Mouse (Mus musculus) cerebellum, postnatal 36 days (tissue): ENCODE data around the gene Exoc4.
A peak's percentile ranks its signal among the peaks of the same experiment; 100 is the strongest.

Source experiments
- DNase-seq, 2 experiments: peaks; one replicate each; pipeline ENCODE4 v3.0.0; 2021 to 2022; ENCODE audit warnings: mixed read lengths in 2 of 2

Exoc4 gene

DNA sequence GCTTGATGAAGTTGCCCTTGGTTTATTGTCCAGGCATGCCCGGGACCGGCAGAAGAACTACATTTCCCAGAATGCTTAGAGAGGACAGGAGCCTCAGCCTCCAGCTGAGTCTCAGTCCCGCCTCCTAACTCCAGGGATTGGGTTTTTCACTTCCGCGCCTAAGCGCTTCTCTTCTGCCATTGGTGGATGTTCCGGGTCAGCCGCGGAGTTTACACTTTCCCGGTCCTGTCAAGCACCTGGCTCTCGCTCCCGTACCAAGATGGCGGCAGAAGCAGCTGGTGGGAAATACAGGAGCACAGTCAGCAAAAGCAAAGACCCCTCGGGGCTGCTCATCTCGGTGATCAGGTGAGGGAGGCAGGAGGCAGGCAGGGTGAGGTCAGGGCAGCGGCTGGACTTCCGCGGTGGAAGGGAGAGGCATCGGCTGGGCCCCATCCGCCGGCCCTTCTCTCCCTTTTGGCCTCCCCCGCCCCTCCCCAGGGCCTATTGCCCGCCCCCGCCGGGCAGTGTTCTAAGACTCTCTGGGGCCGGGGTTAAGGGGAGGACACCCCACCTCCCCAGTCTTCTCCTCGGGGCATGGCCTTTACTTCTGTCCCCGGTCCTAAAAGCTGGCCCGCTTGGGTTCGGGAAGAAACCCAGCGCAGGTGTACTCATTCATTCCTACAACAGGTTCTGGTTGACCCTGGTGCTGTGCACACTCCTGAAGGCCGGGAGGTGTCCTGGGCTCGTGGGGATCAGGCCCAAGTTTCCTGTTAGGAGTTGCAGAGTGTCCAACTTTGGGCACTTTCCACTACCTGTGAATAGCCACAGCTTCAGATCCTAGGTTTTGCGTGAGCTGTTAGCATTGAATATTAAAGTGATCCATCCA, at the start of gene Exoc4:
Gene Exoc4 (plus strand): TSS at position 192 of the 865 bp plus-strand sequence.
- DNase-seq, result peak; percentile 91 to 95

DNA sequence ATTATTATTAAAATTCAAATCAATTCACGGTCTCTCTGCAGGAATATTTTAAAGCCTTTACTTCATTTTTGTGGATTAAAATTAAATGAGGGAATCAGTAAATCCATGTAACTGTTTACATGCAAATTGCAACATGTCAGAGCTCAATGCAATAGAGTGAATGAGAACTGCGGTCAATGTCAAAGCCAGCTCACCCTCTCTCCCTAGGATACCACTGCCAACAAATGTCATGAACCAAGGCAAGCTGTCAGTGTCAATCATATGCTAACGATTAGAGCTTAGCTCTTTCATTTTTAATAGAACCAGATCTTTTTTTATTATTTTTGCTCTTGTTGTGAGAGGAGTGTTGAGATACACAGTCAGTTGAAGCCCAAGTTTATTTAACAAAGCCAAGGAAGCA, 30.1 kb upstream of the Exoc4 start:
- DNase-seq, result no peak

DNA sequence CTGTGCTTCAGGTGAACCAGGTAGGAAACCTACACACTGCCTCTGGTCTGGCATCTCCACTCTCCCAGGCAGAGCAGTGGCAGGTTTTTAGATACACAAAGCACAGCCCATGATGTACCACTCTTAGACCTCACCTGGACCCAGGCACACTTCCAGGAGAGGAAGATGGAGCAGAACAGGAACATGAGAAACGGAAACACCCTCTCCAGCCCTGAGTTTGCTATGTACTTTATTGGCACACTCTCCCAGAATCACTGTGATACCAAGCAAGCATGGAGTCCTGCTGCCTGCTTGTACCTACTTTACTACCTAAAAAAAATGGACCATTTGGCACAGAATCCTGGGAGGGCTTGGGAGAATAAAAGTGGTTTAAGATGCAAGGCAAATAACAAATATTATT, 22.2 kb upstream of the Exoc4 start:
- no peak for DNase-seq

DNA sequence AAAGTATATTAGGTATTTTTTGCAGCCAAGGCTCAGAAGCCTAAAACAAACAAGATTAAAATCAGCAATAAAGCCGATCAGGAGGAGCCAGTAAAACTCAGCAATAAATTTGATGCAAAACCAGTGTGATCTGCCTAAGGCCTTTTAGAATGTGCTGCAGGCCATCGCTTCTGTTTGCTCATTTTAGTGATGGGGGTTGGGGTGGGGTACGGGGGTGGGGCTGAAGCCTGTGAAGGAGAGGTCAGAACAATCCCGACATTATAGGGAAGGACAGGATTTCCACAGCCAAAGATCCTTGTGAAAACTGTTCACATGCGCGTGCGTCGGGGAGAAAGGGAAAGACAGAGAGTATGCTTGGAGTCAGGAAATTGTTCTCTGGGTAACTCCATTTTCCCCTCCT, 21.5 kb upstream of the Exoc4 start:
- DNase-seq, result no peak

DNA sequence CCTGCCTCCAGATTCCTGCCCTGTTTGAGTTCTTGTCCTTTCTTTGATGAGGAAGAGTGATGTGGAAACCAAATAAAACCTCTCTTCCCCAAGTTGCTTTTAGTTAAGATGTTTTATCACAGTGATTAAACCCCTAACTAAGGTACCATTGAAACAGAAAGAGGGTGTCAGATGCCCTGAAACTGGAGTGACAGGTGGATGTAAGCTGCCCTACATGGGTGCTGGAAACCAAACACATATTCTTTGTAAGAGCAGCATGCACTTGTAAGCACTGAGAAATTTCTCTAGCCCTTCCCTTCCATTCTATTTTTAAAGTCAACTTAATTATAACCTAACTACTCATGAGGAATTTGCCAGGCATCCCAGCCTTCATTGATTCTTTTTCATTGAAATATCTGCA, 7.6 kb upstream of the Exoc4 start:
- DNase-seq, result no peak

DNA sequence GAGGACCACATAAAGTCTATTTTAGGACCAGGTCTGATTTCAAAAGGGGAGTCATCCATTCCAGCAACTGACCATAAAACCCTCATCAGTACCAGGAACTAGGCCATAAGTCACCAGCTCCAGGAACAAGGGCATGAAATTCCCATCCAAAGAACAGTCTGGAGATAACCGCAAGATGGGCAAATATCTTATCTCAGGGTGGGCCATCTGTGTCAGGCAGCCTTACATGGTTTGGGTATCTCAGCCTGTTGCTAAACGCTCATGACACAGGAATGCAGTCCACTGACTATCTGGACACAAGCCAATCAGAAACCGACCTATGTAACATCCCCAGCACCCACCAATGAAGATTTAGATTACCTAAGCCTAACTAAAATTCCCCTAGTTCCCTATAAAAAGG, 4.3 kb upstream of the Exoc4 start:
- no peak for DNase-seq

DNA sequence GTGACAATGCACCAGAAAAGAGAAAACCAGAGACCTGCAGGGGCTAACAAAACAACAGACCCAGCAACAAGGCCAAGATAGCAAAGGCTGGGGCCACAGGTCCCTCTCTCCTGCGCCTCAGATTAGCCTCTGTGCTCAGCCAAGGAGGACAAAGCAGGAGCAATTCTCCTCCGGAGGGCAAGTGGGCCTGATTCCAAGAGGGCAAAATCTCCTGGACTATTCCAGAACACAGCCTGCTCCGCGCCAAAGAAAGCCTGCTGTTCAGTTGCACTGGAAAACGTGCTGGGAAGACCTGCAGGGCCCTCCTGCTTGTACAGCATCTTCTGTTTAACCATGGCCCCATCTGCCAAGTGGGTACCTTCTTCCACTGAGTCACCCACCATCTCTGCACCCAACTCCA, 1.7 kb upstream of the Exoc4 start:
- DNase-seq, result no peak

DNA sequence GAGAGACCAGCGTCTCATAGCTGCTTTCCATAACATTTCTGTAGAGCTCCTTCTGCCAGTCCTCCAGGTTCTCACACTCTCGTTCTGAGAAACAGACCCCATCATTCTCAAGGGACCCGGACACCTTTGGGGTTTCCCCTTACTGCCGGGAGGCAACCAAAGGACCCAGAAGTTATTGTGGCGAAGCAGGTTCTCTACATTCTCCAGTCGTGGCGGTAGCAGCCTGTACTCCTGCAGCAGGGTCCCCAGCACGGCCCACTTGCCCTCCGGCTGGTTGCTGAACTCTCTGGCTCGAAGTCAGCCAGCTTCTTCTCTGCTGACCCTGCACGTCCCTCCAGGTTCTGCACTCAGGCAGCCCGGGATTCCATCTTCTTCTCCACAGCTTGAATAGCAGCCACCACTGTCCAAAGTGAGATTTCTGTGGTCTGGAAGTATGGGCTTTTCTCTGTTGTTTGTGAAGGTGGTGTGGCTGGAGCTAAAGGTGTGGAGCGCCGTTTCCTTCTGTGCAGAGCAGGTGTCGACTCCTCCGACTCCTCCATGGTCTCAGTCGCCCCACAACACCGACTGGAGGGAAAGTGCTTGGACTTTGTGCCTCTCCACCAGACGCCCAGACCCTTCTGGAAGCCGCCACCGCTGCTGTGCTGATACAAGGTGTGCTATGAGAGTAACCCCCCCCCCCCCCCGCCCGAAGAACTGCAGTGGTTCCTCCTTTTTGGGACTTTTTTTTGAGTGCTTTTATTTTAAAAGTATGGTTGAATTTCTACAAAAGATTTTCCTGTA, 1.1 kb upstream of the Exoc4 start:
- DNase-seq, result no peak

DNA sequence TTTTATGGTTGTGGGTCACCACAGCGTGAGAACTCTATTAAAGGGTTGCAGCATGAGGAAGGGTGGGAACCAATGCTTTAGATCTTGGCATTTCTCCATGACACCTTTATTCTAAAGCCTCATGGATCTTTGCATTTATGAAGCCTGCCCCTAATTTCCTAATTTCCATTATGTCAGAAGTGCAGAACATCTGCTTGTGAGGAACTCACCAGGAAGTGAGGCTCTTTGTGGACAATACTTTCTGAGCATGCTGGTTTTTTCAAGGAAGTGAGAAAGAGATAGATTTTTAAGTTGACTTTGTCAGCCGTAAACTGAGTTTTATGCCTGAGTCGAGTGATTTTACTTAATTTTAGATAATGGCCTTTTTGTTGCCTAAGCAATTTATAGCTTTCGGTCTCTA, 7.8 kb downstream of the Exoc4 start:
- no peak for DNase-seq

DNA sequence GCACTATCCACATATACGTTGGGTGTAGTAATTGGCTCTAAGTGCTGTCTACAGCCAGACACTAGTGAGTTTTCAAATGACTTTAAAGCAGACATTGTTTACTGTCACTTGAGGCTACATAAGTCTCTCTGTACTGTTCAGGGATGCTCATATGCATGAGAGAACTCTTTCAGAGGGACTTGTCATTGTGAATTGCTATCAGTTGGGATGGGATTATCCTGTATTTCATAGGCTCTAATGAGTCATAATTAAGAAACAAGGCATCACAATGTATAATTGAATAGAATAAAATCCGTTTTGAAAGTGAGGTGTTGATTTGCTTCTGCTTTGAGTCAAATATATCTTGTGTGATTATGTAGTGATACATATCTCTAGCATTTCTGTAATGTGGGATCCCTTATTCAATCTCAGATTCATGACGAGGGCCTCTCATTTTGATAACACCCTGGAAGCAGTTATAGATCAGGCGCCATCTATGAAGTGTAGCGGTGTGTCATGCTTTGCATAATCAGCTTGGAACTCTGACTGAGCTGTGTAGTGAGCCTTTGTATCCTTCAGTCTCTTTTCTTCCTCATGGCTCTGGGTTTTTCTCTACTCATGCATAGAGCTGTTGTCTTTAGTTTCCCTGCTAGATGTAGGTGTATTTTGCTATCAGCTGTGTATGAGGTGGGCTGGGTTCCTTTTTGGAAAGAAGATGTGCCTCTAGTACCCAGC, 8.3 kb downstream of the Exoc4 start:
- no peak for DNase-seq

DNA sequence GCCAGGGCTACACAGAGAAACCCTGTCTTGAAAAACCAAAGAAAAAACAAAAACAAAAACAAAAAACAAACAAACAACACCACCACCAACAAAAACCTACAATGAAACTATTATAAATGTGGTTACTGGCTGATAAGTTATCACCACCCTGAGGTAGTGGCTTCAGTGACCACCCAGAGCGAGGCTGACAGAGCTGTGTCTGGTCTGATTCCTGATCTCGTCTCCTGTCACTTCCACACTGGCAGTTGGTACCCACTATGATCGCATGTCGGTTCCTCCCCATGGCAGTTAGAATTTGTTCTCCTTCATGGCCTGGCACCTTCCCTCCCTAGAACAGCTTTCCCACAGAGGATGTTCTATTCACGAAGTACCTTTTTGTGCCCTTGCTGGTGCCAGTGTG, 11.0 kb downstream of the Exoc4 start:
- DNase-seq, result no peak

DNA sequence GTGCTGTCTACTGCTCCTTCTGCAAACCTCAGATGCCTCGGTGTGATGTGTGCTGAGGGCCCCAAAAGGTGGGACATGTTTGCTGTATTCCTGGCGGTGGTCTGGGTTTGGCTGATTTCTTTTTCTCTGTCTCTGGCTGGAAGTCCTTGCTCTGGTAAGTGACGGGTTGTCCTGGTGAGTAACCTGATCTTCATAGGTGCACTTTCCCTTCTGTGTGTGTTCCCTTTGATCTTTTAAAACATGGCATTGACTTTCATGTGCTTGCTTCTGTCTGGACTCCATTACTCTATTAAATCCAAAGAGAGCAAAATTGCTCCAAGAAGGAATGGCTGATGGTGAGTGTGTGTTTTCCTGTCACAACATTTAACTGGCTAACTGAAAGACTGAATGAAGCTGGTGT, 12.7 kb downstream of the Exoc4 start:
- no peak for DNase-seq

DNA sequence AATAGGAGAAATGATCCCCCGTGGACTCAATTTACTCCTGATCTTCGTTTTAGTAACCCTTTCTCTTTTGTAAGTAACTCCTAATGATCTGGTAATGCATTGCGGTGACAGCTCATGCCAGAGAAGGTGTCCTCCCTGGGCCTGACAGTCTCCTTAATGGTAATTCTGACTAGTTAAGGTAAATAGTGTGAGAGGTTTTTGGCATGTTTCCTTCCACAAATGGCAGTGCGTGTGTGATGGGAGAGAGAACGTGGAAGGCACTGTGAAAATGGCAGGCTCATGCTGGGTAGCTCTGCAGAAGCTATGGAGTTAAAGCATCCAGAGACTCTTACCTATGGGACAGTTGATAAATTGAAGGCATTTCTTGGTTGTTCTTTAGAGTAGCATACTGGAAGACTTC, 15.1 kb downstream of the Exoc4 start:
- no peak for DNase-seq

DNA sequence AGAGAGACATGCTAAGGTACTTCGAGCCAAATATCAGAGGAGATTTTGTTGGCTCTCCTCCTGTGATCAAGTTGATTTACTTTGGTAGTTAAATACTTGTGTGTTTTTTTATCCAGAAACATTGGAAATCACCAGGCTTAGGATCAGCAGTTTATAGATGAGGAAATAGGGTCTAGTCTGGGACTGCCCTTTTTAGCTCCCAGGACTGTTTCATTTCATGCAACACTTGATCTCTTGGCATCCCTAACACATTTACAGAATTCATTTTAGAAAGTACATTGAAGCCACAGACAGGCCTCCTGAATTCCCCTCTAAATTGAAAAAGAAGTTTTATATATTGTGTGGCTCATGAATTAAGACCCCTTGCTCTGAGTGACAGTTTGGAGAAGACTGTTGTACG, 15.5 kb downstream of the Exoc4 start:
- DNase-seq, result no peak

DNA sequence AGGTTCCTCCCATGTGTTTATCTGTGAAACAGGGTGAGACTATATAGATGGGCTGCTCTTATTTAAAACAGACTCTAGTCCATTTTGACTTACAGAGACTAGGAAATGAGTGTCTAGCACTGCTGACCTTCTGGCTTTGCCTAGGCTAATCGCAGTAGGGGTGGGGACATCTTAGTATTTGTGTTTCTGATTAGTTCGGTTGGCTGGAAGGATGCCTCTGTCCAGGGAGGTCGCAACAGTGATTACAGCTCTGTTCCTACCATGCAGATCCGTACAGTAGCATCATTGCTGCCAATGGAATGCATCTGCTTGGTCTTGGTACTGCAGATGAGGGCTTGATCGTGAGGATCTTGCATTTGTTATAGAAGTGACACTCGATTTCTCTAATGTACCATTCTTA, 18.7 kb downstream of the Exoc4 start:
- DNase-seq, result no peak

DNA sequence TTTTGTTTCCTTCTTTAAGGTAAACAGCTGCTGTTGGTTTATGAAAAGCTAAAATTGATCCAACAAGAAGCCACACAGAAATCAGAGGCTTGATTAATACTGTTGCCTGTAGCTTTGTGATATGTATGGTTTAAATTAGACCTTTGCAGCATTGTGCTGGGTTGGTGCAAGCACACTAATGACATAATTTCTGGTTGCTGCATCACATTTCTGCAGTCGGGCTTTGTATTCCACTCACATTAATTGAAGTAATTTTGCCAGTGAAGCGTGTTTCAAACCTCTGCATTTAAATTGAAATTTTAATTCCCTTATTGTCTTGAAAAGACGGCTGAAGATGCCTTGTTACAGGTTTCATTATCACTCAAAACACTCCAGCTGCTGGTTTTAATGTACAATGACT, 34.6 kb downstream of the Exoc4 start:
- DNase-seq, result no peak

DNA sequence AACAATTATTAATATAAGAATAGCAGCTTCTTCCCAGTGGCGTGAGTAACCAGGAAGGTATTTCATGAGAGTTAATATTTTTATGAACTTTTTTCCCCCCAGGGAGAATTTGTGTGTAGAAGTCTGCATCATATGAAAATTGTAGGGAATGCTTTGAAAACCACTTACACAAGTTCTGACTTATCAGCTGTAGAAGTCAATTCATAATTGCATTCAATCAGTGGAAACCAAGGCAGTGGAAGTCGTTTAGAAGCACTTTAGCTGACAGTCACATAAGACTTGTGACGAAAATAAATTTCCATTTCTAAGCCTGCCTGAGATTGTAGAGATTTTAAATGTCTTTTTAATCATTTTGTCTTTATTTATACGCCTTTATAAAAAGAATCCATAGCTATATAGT, 35.1 kb downstream of the Exoc4 start:
- DNase-seq, result no peak

DNA sequence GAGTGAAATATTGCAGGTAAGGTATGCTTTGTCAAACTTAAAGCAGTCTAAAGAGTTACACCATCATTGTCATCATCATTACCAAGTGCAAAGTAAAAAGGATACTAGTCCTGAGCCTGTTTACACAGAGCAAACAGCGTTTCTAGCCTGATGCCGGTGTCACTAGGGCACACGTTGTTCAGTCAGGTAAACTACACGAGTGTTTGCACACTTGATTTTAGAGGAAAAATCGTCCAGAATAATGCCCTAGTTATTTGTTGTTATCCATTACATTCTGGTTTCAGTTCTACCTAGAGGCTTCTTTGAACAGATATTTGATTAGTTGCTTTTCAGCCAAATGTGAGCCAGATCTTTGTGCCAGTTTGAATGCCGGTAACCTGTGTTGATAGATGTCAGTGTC, 37.5 kb downstream of the Exoc4 start:
- no peak for DNase-seq

DNA sequence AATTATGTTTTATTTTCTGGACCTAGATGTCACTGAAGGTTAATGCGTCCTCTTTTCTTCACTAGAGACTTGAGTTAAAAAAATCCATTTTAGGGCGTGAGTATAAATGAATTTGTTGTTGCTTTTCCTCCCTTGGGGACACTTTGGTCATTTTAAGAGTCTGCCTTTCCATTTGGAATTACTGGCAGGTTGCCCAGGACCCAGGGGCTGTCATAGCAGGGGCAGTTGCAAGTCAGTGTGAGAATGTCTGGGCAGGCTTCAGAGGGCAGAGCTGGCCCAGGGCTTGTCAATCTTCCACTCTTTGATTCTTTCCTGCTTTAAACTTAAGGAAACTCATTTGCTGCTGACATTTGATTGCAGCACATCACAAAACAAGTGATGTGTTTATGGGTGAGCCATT, 45.7 kb downstream of the Exoc4 start:
- DNase-seq, result peak; percentile 39 to 42

DNA sequence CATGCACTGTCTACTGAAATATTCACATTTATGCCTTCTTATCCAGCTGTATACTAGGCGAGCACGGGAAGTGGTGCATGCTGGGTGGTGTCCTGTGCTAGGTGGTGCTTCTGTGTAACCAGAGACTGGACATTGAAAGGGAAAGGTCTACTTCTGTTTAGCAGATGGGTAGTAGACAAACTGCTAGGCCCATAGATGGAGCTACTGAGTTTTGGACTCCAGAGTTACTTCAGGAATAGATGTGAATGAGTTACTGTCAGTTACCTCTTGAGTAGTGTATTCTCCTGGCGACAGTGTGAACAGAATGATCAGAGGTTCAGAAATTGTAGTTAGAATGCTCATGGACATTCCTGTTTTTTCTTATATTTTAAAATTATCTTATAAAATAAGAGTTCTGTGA, 48.7 kb downstream of the Exoc4 start:
- DNase-seq, result no peak

DNA sequence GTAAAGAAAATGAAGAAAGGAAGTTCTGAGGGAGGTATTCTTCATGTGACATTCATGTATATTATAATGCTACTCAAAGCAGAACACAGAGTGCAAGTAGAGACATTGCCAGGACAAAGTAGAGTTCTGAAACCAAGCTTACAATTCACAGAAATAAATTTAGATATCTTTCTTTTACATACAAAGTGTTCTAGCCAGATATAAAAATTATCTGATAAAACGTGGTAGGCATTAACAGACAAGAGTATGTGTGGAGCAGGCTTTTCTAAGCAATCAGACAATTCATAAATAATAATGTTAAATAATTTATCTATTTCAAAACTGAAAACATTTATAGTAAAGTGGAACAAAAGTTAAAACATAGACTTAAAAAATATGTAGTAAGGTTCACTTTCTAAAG, 49.9 kb downstream of the Exoc4 start:
- DNase-seq, result no peak

DNA sequence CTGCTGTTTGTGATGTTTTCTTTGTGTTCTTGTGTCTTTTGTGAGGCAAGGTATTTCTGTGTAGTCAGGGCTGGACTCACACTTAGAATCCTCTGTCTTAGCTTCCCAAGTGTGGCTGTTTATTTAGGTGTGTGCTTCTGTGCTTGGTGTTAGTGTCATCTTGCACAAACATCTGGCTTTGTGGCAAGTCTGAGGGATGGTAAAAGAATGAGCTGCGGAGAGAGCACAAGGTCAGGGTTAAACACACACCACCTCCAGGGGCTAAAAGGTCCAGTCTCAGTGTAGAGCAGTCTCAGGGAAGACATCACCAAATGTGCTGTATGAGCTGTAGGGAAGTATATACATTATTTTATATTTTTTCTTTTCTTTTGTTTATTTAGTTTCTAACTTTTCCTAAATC, 57.1 kb downstream of the Exoc4 start:
- no peak for DNase-seq

DNA sequence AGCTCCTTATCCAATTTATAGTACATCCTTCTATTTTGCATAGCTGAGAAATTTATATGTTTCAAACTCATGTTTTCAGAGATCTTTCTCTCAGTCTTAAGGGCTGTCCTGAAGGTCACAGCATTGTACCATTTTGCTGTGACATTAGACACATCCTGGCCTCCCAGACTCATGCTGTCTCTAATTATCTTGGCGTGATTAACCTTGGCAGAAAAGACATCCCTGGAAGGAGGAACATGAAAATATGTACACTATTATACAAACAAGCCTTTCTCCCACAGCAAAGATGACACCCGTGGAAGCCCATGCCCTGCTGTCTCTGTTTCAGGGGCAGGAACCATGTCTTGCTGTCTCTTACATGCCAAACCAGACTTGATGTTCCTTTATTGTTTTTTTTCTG, 59.8 kb downstream of the Exoc4 start:
- peak in 1 of 2 experiments; percentile 11 for DNase-seq

DNA sequence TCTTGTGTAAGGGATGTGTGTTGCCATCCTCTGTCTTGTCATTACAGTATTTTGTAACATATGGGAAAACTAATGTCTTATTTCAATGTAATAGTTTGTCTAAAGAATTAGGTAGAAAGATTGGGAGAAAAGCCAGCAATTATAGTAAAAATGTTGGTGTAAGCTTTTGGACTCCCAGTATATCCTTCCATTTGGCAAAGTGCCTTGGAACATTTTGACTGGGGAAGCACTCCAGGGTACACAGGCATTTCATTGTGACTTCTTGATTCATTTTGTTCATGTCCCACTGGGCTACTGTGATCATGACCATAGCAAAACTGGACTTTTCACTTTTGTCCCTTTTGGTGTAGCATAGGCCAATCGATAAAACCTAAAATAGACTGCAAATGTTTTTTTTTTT, 61.6 kb downstream of the Exoc4 start:
- no peak for DNase-seq
